Mouse (Mus musculus) heart, embryonic 10.5 days (tissue): Measurements from ENCODE around the gene Vps9d1. TPM values are rescaled to one million over a fixed set of nuclear protein-coding genes. Genes with fewer than 3 reads are reported as not detected.

Experiments
- DNase-seq: peaks from one replicate; pipeline ENCODE4 v3.0.0-alpha.2; 2017; ENCODE audit warnings: low spot score
- H3K27ac ChIP-seq: fragments of 300-500 bp; sonication (generic); 2 replicates; pipeline ENCODE4 v1.5.1; 2016; ENCODE audit warnings: mild to moderate bottlenecking
- H3K27me3 ChIP-seq: fragments of 300-500 bp; sonication (generic); 2 replicates; pipeline ENCODE4 v1.6.1; 2016; ENCODE audit warnings: mild to moderate bottlenecking; ENCODE audit not compliant: poor library complexity, insufficient read depth, severe bottlenecking
- H3K36me3 ChIP-seq: fragments of 300-500 bp; sonication (generic); 2 replicates; pipeline ENCODE4 v1.6.1; 2016; ENCODE audit warnings: mild to moderate bottlenecking, moderate library complexity
- H3K4me1 ChIP-seq: fragments of 300-500 bp; sonication (generic); 2 replicates; pipeline ENCODE4 v1.6.1; 2016; ENCODE audit warnings: mild to moderate bottlenecking
- H3K4me3 ChIP-seq: fragments of 300-500 bp; sonication (generic); 2 replicates; pipeline ENCODE4 v1.5.1; 2016; ENCODE audit warnings: mild to moderate bottlenecking, moderate library complexity
- H3K9me3 ChIP-seq: fragments of 300-500 bp; sonication (generic); 2 replicates; pipeline ENCODE4 v1.6.1; 2016; ENCODE audit warnings: mild to moderate bottlenecking, moderate library complexity
- WGBS: fragments of 180-500 bp; shearing (Covaris S2); methylation state at CpG from one replicate; pipeline ENCODE4 v1.1.7; 2016; 5-methylcytosine and 5-hydroxymethylcytosine counted together
- polyA plus RNA-seq: library from polyadenylated mRNA; unstranded; fragments of >200 nt; fragmentation: Nextera tagmentation; extraction: Ambion mirVana; gene quantifications from 2 replicates; pipeline ENCODE4 v1.2.1, GENCODE M21; 2016

Gene Vps9d1
- polyA plus RNA-seq, 1 experiment from 2014 or later: 20.6 TPM

- 93% methylated on average over 6 of the region's 6 CpGs for WGBS
- Histone ChIP-seq H3K27me3 (no peaks in the 10 kb centered on the region), H3K4me3 (no peak overlapping the region), H3K4me1 (peaks cover 5% of the 10 kb centered on the region), H3K27ac (no peak overlapping the region), H3K36me3 (peaks cover 91% of the 10 kb centered on the region), H3K9me3 (no peaks in the 10 kb centered on the region)
- no peak for DNase-seq
These were observed 6.4 kb downstream of the Vps9d1 start for GRCm38 (mm10) chr8:123247748-123248147.

- 81% methylated on average over 12 of the region's 12 CpGs for WGBS
These were observed 8.6 kb downstream of the Vps9d1 start for GRCm38 (mm10) chr8:123245543-123245942.

GRCm38 (mm10) chr8:123244382-123244781 lies 9.8 kb downstream of the Vps9d1 start:
- H3K4me1 ChIP-seq: no peaks in the 10 kb centered on the region
- H3K27me3 ChIP-seq: no peaks in the 10 kb centered on the region
- no peaks in the 10 kb centered on the region for H3K9me3 ChIP-seq
- no peak for DNase-seq
- 86% methylated on average over 4 of the region's 4 CpGs for WGBS
- no peak overlapping the region for H3K27ac ChIP-seq
- H3K36me3 ChIP-seq: peaks cover 81% of the 10 kb centered on the region
- no peak overlapping the region for H3K4me3 ChIP-seq

More at GRCm38 (mm10) chr8:123245543-123245942, 8.6 kb downstream of the Vps9d1 start:
- H3K4me3 ChIP-seq: no peak overlapping the region
- H3K36me3 ChIP-seq: peaks cover 92% of the 10 kb centered on the region
- H3K27ac ChIP-seq: no peak overlapping the region
- H3K4me1 ChIP-seq: no peaks in the 10 kb centered on the region
- no peaks in the 10 kb centered on the region for H3K27me3 ChIP-seq
- DNase-seq: no peak
- H3K9me3 ChIP-seq: no peaks in the 10 kb centered on the region

- DNase-seq: no peak
- Histone ChIP-seq H3K4me3 (no peak overlapping the region), H3K27ac (no peak overlapping the region), H3K36me3 (peaks cover 68% of the 10 kb centered on the region), H3K9me3 (no peaks in the 10 kb centered on the region), H3K4me1 (no peaks in the 10 kb centered on the region), H3K27me3 (no peaks in the 10 kb centered on the region)
- WGBS: 62% methylated on average over 11 of the region's 11 CpGs
These were observed 11.1 kb downstream of the Vps9d1 start for GRCm38 (mm10) chr8:123243053-123243452.

- 83% methylated on average over 7 of the region's 7 CpGs for WGBS
- H3K36me3 ChIP-seq: peaks cover 60% of the 10 kb centered on the region
These were observed 11.8 kb downstream of the Vps9d1 start for GRCm38 (mm10) chr8:123242107-123242923.

GRCm38 (mm10) chr8:123239398-123239797 lies 14.8 kb downstream of the Vps9d1 start:
- Histone ChIP-seq H3K9me3 (no peaks in the 10 kb centered on the region), H3K4me1 (peaks cover 20% of the 10 kb centered on the region), H3K27ac (no peak overlapping the region), H3K27me3 (peaks cover 25% of the 10 kb centered on the region), H3K36me3 (peaks cover 31% of the 10 kb centered on the region), H3K4me3 (no peak overlapping the region)
- WGBS: 86% methylated on average over 10 of the region's 10 CpGs
- DNase-seq: no peak

More at GRCm38 (mm10) chr8:123242107-123242923, 11.8 kb downstream of the Vps9d1 start:
- DNase-seq: no peak
- peaks cover 3% of the 10 kb centered on the region; the same call in 1 of the 2 replicates for H3K27me3 ChIP-seq
- H3K9me3 ChIP-seq: no peaks in the 10 kb centered on the region
- H3K4me1 ChIP-seq: no peaks in the 10 kb centered on the region
- no peak overlapping the region for H3K4me3 ChIP-seq
- no peak overlapping the region for H3K27ac ChIP-seq

- Histone ChIP-seq H3K27me3 (peaks cover 45% of the 10 kb centered on the region), H3K9me3 (no peaks in the 10 kb centered on the region), H3K4me3 (peak within 1 kb of the TSS; percentile 69), H3K4me1 (peaks cover 31% of the 10 kb centered on the region), H3K27ac (peak within 1 kb of the TSS; percentile 69), H3K36me3 (0 out of 2 replicates have a peak, but pooled peaks cover 4% of the 10 kb centered on the region)
- DNase-seq: peak; percentile 97
- WGBS: 3% methylated on average over 57 of the region's 57 CpGs
These were observed 18.3 kb downstream of the Vps9d1 start, which contains the start of gene Spata2l for GRCm38 (mm10) chr8:123235520-123236497. Gene Spata2l, minus strand, starts transcription at chr8:123236233.

GRCm38 (mm10) chr8:123234918-123235519 lies 19.1 kb downstream of the Vps9d1 start:
- 39% methylated on average over 13 of the region's 13 CpGs for WGBS
- peak overlapping the region; percentile 69; the same call in 1 of the 2 replicates for H3K27ac ChIP-seq
- peaks cover 8% of the 10 kb centered on the region; the same call in 1 of the 2 replicates for H3K36me3 ChIP-seq
- no peaks in the 10 kb centered on the region for H3K9me3 ChIP-seq
- H3K4me3 ChIP-seq: peak overlapping the region; percentile 69
- peaks cover 45% of the 10 kb centered on the region for H3K27me3 ChIP-seq
- no peak for DNase-seq
- H3K4me1 ChIP-seq: peaks cover 31% of the 10 kb centered on the region

- no peak overlapping the region for H3K27ac ChIP-seq
- H3K36me3 ChIP-seq: peaks cover 19% of the 10 kb centered on the region
- no peak for DNase-seq
- H3K27me3 ChIP-seq: peaks cover 45% of the 10 kb centered on the region
- peaks cover 31% of the 10 kb centered on the region for H3K4me1 ChIP-seq
- H3K9me3 ChIP-seq: no peaks in the 10 kb centered on the region
- no peak overlapping the region for H3K4me3 ChIP-seq
- WGBS: 79% methylated on average over 11 of the region's 11 CpGs
These were observed 20.4 kb downstream of the Vps9d1 start for GRCm38 (mm10) chr8:123233760-123234159.

- Histone ChIP-seq H3K9me3 (no peaks in the 10 kb centered on the region), H3K4me3 (no peak overlapping the region), H3K27me3 (peaks cover 45% of the 10 kb centered on the region), H3K36me3 (peaks cover 24% of the 10 kb centered on the region), H3K4me1 (peaks cover 31% of the 10 kb centered on the region), H3K27ac (no peak overlapping the region)
- no peak for DNase-seq
- WGBS: 62% methylated on average over 13 of the region's 13 CpGs
These were observed 20.8 kb downstream of the Vps9d1 start for GRCm38 (mm10) chr8:123233300-123233699.

- Histone ChIP-seq H3K36me3 (peaks cover 31% of the 10 kb centered on the region), H3K27ac (no peak overlapping the region), H3K27me3 (peaks cover 45% of the 10 kb centered on the region), H3K4me3 (no peak overlapping the region), H3K9me3 (no peaks in the 10 kb centered on the region), H3K4me1 (peaks cover 31% of the 10 kb centered on the region)
- no peak for DNase-seq
- WGBS: 37% methylated on average over 7 of the region's 7 CpGs
These were observed 21.6 kb downstream of the Vps9d1 start for GRCm38 (mm10) chr8:123232553-123232952.

- peaks cover 39% of the 10 kb centered on the region for H3K36me3 ChIP-seq
- no peak for DNase-seq
- 52% methylated on average over 5 of the region's 5 CpGs for WGBS
- no peak overlapping the region for H3K27ac ChIP-seq
- H3K9me3 ChIP-seq: no peaks in the 10 kb centered on the region
- H3K4me1 ChIP-seq: peaks cover 31% of the 10 kb centered on the region
- H3K4me3 ChIP-seq: no peak overlapping the region
- peaks cover 37% of the 10 kb centered on the region for H3K27me3 ChIP-seq
These were observed 22.4 kb downstream of the Vps9d1 start for GRCm38 (mm10) chr8:123231742-123232141.
